Mouse (Mus musculus) testis, postnatal 14 days (tissue): Measurements from ENCODE around the gene Mettl1.

Source experiments
- DNase-seq: peaks from one replicate; pipeline ENCODE4 v3.0.0; 2021; ENCODE audit warnings: low spot score

Mettl1 gene

DNA sequence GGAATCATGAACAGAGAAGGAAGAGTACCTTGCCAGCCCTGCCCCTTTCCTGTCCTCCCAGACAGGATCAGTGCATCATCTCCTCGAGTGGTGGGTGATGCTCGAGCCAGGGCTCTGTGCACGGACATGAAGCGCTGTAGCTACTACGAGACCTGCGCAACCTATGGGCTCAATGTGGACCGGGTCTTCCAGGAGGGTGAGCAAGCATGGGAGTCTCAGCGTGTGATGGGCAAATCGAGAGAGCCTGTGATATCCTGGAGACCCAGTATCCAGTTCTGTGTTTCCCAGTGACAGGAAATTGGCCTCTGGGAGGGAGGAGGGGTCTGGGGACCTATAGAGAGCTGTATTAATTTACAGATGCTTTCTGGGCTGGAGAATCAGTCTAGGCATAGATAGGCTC is 43.8 kb downstream of the Mettl1 start:
- no peak for DNase-seq

DNA sequence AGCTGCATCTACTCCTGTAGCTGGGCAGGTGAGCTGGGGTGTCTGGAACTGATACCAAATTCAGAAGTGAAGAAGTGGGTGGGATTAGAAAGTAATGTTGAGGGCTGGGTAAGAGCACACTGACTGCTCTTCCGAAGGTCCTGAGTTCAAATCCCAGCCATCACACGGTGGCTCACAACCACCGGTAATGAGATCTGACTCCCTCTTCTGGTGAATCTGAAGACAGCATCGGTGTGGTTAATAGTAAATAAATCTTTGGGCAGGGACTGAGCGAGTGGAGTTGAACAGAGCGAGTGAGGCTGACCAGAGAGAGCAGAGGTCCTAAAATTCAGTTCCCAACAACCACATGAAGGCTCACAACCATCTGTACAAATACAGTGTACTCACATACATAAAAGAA is 44.4 kb downstream of the Mettl1 start:
- DNase-seq, result peak; percentile 3

DNA sequence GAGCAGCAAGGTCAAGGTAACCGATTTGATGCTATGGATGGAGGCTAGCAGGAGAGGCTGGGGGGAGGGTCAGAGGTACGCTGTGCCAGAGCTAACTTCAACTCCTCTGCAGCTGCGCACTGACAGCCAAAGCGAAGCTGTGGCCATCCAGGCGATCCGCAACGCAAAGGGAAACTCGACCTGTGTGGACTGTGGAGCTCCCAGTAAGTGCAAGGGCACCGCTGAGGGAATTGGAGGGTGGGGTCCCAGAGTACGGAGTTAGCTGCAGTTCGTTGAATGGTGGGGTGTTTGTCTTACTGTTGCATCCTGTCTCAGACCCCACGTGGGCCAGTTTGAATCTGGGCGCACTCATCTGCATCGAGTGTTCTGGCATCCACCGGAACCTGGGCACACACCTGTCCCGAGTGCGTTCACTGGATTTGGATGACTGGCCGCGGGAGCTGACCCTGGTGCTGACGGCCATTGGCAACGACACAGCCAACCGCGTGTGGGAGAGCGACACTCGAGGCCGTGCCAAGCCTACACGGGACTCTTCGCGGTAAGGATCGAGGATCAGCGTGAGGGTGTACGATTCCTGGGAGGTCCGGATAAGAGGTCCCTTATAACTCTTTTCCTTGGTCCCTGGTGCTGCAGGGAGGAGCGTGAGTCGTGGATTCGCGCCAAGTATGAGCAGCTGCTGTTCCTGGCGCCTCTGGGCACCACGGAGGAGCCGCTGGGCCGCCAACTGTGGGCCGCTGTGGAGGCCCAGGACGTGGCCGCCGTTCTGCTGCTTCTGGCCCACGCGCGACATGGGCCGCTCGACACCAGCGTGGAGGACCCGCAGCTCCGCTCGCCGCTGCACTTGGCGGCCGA is 49.6 kb downstream of the Mettl1 start:
- no peak for DNase-seq

DNA sequence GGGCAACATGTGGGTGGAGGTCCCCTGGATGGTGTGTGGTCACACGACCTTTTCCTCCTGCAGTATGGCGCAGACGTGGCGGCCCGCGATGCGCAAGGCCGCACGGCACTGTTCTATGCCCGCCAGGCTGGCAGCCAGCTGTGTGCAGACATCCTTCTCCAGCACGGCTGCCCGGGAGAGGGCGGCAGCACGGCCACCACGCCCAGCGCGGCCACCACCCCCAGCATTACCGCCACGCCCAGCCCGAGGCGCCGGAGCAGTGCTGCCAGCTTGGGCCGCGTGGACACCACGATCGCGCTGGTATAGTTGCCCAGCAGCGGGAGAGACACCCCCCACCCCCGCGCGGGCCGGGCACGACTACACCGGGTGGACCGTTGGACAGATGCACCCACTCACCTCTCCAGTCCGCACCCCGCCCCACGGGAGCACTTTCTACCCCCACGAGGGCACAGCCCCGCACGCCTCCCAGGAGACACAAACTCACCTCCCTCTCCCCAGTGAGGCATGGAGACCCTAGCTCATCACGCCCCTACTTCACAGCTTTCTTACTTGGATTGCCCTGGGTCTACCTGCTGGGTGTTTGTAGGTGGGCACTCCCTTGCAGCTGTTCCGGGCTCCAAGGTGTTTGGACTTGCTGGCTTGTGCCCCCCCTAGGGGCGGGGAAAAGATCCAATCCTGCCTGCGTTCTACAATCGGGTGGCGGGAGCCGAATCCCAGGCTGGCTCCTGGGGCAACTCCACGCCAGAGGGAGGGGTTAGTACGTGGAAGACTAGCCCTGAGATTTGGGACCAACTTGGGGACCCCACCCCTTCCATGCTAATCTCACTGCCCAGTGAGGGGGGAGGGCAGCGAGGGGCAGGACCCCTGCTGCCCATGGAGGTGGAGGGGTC is 50.5 kb downstream of the Mettl1 start:
- no peak for DNase-seq

DNA sequence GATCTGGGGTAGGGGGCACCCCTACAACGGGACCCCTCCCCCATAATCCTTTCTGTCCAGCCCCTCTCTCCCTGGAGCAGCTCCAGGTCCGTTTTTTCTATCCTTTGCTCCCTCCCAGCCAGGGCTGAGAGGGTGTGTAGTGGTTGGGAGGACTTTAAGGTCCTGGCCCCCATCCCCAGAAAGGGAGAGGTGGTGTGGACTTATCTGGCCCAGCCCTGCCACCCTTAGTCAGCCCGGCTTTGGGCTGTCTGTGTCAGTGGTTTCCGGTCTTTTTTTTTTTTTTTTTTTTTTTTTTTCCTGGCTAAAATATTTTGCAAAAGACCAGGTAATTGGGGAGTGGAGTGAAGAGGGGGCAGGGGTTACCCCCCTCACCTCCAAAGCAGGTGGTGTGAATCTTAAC is 51.5 kb downstream of the Mettl1 start:
- no peak for DNase-seq

DNA sequence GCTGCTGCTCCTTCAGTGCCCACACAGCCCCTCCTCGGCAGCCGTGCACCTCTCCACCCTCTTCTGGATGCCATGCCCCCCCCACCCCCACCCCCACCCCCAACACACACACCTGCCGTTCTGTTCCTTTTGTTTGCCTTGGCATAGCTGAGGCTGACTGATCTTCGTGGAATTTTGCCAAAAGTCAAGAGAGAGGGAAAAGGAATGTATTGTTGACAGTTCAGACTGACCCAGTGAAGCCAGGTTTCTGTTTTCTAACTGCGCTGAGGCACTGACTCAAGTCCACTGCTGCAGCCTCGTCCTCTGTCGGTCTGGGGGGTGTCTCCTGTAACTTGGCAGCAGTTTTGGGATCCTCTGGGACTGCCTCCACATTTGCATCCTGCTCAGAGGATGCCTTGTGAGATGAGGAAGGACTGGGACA is 53.2 kb downstream of the Mettl1 start:
- DNase-seq, result no peak
